Mouse (Mus musculus) small intestine, adult 2 months (tissue): Measurements from ENCODE around the gene Bcor. TPM values are rescaled to one million over a fixed set of nuclear protein-coding genes. Genes with fewer than 3 reads are reported as not detected.

Experiments used
- H3K27ac ChIP-seq: fragments of 200-500 bp; 2 replicates; pipeline ENCODE4 v1.5.1; 2012; ENCODE audit warnings: low read depth, low read length, control low read depth, inconsistent platforms; ENCODE audit not compliant: insufficient read depth
- H3K27me3 ChIP-seq: fragments of 200-500 bp; 2 replicates; pipeline ENCODE4 v1.6.1; 2012; ENCODE audit warnings: mild to moderate bottlenecking, moderate library complexity, low read length, inconsistent platforms; ENCODE audit not compliant: control insufficient read depth, insufficient read depth
- H3K36me3 ChIP-seq: fragments of 200-500 bp; 2 replicates; pipeline ENCODE4 v1.6.1; 2012; ENCODE audit warnings: mild to moderate bottlenecking, low read length, control low read depth, inconsistent platforms; ENCODE audit not compliant: control insufficient read depth, insufficient read depth
- H3K4me1 ChIP-seq: fragments of 200-500 bp; 2 replicates; pipeline ENCODE4 v1.6.1; 2012; ENCODE audit warnings: low read length, inconsistent platforms, mixed read lengths; ENCODE audit not compliant: control insufficient read depth, insufficient read depth, insufficient read length
- H3K4me3 ChIP-seq: fragments of 200-500 bp; 2 replicates; pipeline ENCODE4 v1.5.1; 2012; ENCODE audit warnings: low read depth, mild to moderate bottlenecking, control low read depth, inconsistent platforms, low read length, moderate library complexity
- CTCF ChIP-seq: fragments of 200-500 bp; IDR thresholded peaks from 2 replicates; pipeline ENCODE4 v1.5.1; 2012; ENCODE audit warnings: low read depth, mild to moderate bottlenecking, control low read depth, inconsistent platforms, low read length, moderate library complexity, mixed read lengths; ENCODE audit not compliant: insufficient replicate concordance, insufficient read length; ENCODE audit errors: extremely low read depth
- POLR2A ChIP-seq: fragments of 200-500 bp; IDR thresholded peaks from 2 replicates; pipeline ENCODE4 v1.6.1; 2012; ENCODE audit warnings: low read depth, mild to moderate bottlenecking, control low read depth, inconsistent platforms, low read length, moderate library complexity
- WGBS: fragments of 180-500 bp; shearing (Covaris S2); methylation state at CpG from one replicate; pipeline ENCODE4 v1.1.7; 2018; 5-methylcytosine and 5-hydroxymethylcytosine counted together
- polyA plus RNA-seq: library from polyadenylated mRNA; depleted of rRNA; stranded (reverse); fragments of >200 nt; gene quantifications from 2 replicates; pipeline ENCODE4 v1.2.3, GENCODE M21; 2012

Gene Bcor
- polyA plus RNA-seq, 1 experiment = 5.5 TPM

DNA sequence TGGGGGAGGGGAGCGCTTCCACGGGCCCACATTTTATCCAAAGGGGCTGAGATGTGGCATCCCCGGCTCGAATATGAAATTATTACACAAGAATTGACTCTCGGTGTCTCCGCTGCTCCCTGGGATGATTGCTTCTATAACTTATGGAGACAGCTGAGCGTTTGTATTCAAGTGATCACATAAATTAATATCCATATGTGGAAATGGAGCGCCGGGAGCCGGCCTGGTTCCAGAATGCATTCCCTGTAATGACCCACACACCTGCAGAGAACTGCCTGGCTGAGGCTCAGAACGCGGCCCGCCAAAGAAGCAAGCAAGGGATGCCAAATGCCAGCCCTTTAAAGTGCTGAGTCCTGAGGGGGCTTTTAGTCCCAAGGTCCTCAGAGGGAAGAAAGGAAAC lies 170.7 kb downstream of the Bcor start:
- H3K4me3 ChIP-seq = no peak overlapping the region
- no peaks in the 10 kb centered on the region for H3K36me3 ChIP-seq
- H3K4me1 ChIP-seq = no peaks in the 10 kb centered on the region
- 94% methylated on average over 13 of the region's 13 CpGs for WGBS
- H3K27ac ChIP-seq = no peak overlapping the region
- H3K27me3 ChIP-seq = no peaks in the 10 kb centered on the region
- TF ChIP-seq CTCF (no peak), POLR2A (no peak)

DNA sequence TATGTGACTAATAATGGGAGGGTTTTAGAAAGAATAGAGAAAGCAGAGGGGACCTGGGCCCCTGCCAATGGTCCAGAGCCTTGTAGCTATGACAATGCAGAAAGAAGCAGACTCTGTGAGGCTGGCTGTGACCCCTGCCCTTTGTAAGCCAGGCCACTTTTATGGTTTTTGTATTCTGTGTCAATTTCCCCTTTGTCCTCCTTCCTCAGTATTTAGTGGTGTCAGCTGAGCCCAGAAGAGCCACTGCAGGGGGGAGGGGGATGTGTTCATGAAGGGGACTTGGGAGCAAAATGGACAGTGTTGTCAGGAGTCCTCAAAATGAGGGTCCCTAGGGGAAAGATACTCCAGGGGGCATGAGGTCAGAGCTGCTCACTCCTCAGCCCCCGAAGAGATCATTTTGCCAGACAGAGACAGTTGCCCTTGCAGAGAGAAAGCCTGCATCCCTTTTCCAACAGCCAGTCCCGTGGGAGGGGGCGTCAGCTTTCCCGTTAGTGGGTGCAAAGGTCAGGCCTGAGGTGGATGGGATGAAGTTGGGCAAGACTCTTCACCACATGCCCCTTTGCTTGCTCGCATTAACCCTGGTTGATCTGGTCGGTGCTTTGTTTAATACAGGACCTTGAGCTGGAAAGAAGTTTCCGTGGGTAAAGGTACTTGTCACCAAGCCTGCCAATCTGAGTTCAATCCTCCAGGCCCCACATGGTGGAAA lies 171.8 kb downstream of the Bcor start:
- no peaks in the 10 kb centered on the region for H3K4me1 ChIP-seq
- H3K27me3 ChIP-seq = no peaks in the 10 kb centered on the region
- H3K36me3 ChIP-seq = no peaks in the 10 kb centered on the region
- no peak overlapping the region for H3K27ac ChIP-seq
- TF ChIP-seq CTCF (no peak), POLR2A (no peak)
- no peak overlapping the region for H3K4me3 ChIP-seq
- WGBS = 68% methylated on average over 7 of the region's 7 CpGs

DNA sequence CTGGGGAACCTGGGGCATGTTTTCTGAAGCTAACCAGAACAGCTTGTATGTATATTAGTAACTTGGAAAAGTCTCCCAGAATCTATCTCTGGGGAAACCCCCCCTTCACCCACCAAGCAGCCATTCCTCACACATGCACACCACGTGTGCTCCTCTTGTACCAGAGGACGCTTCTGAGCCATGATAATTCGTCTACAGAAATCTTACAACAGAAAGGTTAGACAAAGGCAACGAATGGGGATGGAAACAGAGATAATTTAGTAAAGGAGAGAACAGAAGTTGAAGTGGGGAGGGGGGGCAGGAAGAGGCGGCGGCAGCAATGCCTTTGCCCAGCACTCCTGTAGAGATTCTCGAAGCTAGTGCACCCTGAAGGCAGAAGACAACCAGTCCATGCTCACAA lies 172.6 kb downstream of the Bcor start:
- WGBS = 80% methylated on average over 7 of the region's 7 CpGs
- no peaks in the 10 kb centered on the region for H3K27me3 ChIP-seq
- no peak overlapping the region for H3K27ac ChIP-seq
- no peak for TF ChIP-seq POLR2A
- TF ChIP-seq CTCF = no peak
- H3K36me3 ChIP-seq = no peaks in the 10 kb centered on the region
- peaks cover 2% of the 10 kb centered on the region; the same call in 1 of the 2 replicates for H3K4me1 ChIP-seq
- no peak overlapping the region for H3K4me3 ChIP-seq
